Mouse (Mus musculus): ENCODE measurements around the gene C3. TPM values are rescaled to one million over a fixed set of nuclear protein-coding genes. Genes with fewer than 3 reads are reported as not detected.

C3 gene
- total RNA-seq, 2 experiments from 2014 or later = 1.9 to 2.5 TPM

DNA sequence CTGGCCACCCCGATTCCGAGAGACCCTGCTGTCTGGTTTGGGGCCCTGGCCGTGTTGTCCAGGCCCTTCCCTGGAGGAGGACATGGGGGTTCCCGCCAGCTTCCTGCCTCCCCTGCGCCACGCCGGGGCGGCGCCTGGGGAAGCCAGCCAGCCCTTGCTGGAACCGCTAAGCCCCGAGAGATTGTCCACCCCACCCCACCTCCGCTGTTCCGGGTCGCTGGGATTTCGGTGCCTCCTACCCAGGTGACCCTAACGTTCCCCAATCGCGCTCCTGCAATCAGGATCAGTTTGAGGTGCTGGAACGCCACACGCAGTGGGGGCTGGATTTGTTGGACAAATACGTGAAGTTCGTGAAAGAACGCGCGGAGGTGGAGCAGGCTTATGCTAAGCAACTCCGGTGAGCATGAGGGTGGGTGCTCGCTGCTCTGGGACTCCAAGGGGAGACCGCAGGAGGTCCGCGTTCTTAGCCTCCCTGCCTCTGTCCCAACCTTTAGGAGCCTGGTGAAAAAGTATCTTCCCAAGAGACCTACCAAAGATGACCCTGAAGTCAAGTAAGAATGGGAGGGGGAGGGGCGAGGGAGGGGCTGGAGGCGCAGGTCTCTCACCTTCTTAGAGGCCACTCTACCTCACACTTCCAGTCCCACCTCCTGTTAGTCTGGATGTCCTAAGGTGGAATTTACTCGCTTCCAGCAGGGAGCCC is 22.7 kb upstream of the C3 start:
- peak in 1 of 2 experiments; percentile 23 for DNase-seq (ENCODE audit: low spot score in 2 of 2)

DNA sequence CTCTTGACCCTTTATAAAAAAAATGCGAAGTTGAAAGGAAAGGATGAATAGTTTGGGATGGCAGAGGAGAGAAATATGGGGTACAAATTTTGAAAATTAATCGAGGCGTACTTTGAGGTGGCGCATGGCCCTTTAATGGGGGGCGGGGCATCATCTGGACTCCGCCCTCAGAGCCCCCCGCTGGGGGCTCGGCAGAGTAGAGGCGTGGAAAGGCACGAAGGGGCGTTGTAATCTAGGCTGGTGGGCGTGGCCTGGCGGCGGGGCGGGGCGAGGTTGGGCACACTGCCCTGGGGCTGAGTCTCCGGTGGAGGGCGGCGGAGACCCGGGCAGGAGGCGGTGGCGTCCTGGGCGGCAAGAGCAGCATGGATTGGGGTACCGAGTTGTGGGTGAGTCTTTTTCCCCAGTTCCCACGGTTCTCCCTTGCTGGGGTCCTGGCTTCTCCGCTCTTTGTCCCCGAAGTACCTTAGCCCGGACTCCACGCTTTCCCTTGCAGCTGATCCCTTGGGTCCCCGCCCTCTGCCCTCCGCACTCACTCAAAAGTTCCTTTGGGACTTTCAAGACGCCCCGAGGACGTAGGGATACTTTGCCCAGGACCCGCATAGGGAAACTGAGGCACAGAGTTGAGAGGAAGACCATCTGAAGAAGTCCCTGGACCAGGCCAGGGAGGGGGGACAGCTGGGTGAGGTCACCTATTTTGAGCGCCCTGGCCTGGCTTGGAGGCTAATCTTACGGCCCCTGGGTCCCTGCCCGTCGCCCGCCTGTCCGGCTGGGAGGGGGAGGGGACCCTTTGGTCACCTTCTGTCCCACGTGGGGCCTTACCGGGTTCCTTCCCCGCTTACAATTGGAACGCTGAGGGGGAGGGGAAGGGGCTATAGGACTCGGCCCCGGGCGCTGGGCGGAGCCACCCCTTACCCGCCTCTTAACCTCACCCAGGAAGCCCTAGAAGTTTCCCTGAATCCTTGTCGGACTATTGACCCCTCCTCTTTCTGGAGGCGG is 21.5 kb upstream of the C3 start, which contains the start of gene Trip10:
Trip10 (plus strand) TSS at position 270 of the 996 bp plus-strand sequence.
- DNase-seq (ENCODE audit: low spot score in 2 of 2) = peak; percentile 73 to 86

DNA sequence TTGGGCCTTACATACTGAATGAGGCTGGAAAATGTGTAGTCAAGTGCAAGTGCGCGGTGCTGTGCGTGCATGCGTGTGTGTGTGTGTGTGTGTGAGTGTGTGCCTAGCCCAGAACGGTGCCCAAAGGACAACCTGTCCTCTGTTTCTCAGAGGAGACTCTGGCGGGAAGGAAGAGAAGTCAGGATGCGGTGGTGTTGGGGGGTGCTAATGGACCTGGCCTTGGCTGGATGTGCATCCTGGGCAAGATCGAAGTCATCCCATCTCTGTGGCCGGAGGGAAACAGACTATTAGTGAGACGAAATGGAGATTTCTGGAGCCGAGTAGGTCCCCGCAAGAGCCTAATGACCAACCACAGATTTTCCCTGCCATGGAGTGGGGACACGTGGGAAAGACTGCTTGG is 20.8 kb upstream of the C3 start:
- no peak for DNase-seq (ENCODE audit: low spot score in 2 of 2)

DNA sequence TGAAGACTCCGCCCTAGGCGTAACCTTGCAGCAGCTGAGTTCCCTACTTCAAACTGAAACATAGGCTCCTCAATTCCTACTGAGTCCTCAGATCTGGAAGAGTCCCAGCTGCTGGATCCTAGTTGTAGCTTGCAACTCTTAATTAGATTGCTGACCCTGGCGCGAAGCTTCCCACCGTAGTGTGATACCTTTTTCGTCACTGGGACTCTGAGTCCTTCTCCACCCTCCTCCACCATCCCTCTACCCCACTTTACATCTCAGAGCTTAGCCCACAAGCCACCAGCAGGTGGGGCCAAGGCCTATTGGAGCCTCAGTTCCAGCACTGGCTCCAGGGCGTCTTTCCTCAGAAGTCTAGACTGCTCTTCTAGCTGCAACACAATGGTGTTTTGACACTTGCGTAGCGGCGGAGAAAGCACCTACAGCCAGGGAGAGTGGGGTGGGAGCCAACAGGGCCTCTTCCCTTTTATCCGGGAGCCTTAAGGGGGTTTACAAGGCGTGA is 20.3 kb upstream of the C3 start, which contains the start of gene Gpr108:
Gpr108 (minus strand) TSS at position 246 of the 499 bp plus-strand sequence.
- DNase-seq (ENCODE audit: low spot score in 2 of 2) = peak; percentile 81 to 91

DNA sequence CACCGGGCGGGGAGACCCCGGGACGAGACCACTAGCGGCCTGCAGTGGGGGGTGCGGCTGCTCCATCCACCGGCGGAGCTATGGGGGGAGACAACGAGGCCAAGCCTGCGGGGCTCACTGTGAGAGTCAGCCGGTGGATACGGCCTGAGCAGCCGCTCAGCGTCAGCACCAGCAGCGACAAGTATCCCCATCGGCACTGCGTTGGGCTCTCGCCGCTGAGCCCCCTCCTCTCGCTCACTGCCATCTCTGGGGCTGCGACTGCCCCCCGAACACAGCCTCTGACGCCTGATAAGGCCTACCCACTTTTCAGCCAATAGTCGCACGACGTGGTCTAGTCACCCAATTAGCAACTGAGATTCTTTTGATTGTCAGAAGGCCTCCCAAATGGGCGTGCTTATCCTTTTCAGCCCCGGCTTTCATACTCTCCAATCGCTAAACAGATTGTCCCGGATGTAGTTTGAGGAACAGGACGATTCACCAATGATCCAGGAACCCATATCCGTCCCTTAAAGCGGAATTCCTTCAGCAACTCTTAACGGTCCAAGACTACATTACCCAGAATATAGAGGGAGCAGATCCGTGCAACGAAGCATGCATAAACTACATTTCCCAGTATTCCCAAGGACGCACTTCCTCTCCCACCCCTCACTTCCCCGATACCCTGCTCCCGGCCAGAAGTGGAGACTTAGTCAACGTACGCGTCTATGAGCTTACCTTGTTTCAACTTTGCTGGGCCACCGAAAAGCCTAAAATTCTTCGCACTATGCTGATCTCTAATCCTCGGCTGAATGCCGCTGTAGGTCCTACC is 19.7 kb upstream of the C3 start:
- DNase-seq (ENCODE audit: low spot score in 2 of 2) = peak; percentile 97 to 98

DNA sequence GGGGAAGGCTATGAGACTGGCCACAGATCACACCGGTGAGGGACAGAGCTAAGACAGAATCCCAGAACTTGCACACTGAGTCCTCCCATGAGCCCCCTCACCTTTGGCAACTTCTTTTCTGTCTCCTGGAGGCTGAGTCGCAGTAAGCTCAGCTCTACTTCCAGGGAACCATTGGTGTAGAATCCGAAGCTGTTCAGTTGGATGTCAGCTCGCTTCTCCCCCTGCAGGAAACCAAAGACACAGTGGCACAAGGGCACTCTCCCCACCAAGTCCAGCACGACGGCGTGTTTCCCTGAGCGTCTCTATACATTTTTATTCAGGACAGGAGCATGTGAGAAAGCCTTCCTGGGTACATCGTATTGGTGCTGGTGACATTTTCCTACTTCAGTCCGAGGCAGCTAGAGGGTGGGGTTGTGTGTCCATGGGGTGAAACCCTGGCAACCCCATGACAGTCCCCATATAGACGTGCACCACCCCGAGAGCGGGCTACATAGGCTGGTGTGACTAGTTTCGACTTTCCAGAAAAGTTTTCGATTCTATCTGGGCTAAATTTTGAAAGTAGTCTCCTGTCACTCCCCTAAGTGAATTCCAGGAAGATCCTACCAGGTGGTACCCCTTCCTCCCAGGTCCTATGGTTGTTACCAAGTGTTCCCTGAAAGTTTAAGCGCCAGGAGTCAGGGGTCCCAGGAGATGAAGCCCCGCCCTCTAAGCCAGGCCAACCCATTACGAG is 18.9 kb upstream of the C3 start:
- no peak for DNase-seq (ENCODE audit: low spot score in 2 of 2)

DNA sequence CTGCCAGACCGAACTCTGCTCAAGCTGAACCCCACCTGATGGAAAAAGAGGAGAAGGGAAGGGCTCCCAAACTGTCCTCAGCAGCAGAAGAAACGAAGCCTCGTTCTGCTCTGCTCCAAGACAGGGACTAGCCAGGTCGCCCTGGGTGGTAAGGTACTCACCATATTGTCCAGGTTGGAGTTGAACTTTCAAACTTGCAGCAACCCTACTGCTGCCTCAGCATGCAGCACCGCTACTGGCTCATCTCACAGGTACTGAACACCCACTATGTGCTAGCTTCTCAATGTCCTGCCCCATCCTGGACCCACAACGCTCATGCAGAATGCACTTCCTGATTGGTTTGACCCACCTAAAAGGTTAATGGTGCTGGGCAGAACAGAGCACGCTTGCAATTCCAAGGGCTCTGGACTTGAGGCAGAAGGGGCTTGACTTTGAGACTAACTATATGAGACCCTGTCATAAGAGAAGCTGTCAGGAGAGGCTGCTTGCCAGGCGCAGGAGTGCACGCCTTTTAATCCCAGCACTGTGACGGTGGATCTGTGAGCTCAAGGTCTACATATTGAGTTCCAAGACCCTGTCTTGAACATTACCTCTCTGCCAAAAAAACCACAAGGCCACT is 17.5 kb upstream of the C3 start:
- DNase-seq (ENCODE audit: low spot score in 2 of 2) = no peak

DNA sequence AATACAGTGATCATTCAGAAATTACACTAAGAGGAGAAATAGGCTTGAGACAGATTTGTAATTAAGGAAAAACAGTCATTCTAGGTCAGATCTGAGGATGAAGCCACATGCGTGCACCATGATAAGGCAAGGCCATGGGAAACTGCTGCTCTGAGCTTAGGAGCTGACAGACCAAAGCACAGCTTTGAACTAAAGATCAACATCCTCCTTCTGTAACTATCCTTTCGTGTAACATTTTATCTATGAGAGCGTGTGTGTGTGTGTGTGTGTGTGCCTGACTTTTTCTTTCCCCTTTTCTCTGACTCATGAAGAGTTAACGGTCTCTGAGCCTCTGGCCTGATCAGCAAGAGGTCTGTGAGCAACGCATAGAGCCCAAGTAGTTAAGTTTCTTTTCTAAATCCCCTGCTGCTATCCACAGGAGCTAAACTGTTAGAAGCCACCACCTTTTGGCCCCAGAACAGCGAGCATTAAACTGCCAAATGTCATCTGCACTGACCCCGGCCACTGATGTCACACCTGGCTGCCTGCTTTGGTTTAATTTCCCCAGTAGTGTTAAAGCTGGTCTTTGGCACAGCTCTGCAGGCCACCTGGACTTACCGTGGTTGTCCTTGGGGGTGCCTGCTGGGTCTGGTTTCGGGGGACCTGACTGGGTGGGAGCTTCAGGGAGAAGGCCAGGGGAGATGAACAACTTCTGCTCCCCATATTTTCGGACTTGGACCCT is 15.9 kb upstream of the C3 start:
- no peak for DNase-seq (ENCODE audit: low spot score in 2 of 2)

DNA sequence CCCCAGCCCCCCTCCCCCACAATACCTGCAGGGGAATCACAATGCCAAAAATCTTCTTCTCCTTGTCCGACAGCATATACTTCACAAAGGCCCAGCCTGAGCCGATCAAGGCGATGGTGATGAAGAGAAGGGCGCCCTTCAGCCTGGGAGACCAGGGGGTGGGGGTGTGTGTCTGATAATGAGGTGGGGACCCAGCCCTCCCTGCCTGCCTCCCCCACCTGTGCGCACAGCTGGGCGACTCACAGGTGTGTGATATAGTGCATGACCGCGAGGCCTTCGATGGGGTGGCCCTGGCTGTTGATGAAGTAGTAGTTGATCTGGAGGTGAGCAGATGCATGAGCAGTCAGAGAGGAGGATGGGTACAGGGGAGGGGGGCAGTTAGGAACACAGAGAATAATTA is 9.2 kb upstream of the C3 start:
- DNase-seq (ENCODE audit: low spot score in 2 of 2) = no peak

DNA sequence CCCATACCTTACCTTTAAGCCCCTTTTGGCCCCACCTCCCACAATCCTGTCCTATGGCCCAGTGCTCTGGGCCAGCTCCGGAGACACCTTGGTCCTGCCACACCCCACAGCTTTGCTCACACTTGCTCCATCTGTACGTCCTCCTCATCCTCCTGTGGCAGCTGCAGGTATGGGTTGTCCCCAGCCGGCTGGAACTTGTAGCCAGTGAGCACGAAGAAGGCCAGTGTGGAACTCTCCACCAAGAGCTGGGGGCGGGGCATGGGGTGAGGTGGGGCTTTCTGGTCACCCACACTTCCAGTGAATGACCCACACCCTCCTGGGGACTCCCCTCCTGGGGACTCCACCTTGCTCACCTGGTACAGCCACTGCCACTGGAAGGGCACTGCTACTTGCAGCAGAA is 7.9 kb upstream of the C3 start:
- no peak for DNase-seq (ENCODE audit: low spot score in 2 of 2)

DNA sequence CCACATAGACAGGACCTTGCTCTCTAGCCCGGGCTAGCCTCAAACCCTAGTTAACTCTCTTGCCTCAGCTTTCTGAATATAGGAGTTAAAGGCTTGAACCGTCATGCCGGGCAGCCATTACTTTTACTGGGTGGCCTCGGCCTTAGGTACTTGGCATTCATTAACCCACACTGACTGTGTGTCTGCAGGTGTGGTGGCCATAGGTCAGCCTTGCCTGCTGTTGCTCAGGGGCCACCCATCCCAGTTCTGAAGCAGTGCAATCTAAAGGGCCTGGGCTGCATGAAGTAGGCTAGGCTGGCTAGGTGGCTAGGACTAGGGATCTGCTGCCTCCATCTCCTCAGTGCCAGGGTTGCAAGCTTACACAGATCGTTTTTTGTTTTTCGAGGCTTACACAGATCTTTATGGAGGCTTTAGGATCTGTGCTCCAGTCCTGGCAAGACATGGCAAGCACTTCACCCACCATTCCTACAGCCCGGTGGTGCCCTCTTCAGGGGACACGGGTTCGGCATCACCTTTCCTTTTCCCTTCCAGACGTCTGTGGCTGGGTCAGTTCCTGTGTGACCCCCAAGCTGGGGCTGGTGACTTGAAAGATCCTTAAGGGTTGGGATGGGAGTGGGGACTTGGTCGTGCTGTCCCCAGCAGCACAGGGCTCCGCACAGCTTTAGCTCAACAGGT is 6.5 kb upstream of the C3 start:
- no peak for DNase-seq (ENCODE audit: low spot score in 2 of 2)

DNA sequence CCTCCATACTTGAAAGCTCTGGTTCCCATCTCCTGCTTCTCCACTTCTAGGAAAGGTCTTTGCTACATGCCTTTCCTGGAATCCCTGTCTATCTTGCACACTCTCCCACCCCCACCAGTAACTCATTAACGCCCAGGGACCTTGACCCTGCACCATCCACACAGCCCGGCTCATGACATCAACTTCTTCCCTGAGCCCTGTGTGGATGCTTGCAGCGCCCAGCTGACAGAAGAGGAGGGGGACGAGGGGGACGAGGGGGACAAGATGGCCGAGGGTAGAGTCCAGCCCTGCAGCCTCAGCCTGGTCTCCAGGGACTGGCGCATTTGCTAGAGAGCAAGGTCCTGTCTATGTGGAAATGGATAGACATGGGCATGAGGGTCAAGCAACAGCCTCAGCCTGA is 5.1 kb upstream of the C3 start:
- no peak for DNase-seq (ENCODE audit: low spot score in 2 of 2)

DNA sequence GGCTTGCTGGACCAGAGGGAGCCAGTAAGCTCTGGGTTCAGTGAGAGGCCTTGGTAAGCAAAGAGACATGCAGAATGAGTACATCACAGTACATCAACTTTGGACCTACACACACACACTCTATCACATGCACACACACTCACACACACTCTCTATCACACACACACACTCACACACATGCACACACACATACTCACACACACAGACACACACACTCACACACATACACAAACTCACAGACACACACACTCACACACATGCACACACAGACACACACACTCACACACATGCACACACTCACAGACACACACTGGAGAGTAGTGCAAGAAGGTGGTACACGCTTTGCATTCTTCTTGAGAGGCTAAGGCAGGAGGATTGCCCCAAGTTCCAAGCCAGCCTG is 4.3 kb upstream of the C3 start:
- no peak for DNase-seq (ENCODE audit: low spot score in 2 of 2)

DNA sequence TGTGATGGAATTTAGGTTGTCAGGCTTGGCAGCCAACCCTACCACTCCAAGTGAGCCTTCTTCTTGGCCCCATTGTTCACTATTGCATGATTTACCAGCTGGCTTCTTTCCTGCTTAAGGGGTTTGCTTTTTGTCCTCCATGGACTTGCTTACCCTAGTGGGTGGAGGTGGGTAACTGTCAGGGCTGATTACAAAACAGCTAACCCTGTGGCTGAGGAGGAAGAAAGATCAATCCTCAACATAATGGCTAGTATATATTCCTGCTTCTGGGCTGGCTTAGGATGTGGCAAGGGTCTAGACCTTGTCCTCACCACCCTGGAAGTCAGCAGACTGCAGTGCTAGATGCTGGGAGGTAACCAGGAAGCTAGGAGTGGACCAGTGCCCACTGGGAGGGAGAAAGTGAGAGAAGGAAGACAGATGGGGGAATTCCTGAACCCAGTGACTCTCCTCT is 3.4 kb upstream of the C3 start:
- no peak for DNase-seq (ENCODE audit: low spot score in 2 of 2)

DNA sequence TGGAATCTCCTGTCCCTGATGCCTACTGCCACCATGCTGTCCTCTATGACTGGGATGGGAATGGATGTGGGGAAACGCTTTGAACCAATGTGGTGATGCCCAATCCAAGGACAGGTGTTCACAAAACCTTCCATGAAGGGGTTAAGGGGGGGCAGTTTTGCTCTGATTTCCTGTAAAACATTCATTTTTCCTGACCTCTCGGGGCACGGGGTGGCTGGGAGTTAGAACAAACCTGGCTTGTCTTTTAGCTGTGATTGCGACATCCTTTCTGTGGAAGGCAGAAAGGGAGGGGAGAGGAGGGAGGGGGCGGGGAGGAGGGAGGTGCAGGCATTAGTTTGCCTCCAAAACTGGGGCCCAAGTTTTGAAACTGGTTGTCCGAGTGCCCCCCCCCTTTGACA is 2.8 kb upstream of the C3 start:
- no peak for DNase-seq (ENCODE audit: low spot score in 2 of 2)

DNA sequence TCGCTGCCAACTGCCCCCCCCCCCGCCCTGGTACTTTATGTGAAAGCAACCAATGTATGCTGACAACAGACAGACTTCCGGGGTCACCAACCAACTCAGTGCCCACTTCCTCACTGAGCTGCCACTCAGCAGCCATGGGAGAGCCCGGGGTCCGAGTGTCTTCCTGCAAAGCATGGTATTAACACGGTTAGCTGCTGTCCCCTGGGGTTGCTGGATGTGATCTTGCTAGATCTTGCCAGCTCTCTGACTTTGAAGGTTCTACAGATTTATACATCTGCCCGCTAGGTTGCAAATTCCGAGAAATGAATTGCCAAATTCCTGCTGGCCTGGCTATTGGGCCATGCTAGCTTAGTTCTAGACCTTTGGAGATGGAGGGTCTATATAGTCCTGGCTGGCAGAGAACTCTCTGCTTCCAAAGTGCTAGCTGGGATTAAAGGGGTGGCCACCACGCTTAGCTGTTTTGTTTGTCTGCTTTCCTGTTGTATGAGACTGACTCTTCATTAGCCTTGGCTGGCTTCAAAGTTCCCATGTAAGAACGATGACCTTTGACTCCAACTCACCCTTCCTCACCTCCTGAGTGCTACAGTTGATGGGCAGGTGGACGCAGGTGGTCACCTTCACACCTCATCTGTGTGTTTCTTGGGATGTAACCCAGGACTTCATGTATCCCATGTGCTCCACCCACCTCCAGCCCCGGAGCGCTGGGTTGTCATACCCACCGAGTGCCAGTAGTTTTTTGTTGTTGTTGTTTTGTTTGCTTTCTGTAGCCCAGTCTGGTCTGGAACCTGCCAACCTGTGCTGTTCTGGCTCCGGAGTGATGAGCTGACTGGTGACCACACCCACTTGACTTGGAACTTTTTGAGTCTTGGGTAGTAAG is 2.2 kb upstream of the C3 start:
- DNase-seq (ENCODE audit: low spot score in 2 of 2) = no peak

DNA sequence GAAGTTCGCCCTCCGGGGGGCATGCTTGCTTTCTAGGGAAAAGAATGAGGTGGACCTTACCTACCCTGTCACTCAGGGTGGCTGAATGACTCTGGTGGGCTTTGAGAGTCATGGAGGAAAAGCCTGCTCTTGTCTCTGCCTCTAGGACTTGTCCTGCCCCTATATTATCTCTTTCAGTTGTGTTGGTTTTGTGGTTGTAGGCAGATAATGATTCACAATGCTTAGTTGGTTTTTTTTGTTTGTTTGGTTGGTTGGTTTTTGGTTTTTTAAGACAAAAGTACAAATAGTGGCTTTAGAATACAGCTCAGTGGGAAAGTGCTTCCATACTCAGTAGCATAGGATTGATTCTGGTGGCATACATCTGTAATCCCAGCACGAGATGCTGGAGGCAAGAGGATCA is 937 bp upstream of the C3 start:
- DNase-seq (ENCODE audit: low spot score in 2 of 2) = no peak

DNA sequence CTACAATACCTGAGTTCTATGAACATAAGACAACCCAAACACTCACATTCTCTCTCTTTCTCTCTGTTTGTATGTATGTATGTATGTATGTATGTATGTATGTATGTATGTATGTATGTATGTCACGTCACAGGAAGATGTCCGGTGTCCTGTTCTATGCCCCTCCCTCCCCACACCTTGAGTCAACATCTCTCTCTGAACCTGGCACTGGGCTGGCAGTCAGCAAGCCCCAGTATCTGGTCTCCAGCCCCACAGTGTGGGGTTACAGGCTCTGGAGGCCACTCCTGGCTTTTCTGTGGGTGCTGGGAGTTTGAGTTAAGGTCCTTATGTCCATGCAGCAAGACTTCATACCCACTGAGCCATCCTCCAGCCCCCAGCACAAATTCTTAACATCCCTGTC is 468 bp downstream of the C3 start:
- DNase-seq (ENCODE audit: low spot score in 2 of 2) = no peak
